Mouse (Mus musculus) lung, postnatal 0 days (tissue): ENCODE results near the gene Selenos.

Experiments
- CTCF ChIP-seq: IDR thresholded peaks from 2 replicates; pipeline ENCODE4 v1.5.1; 2016; ENCODE audit warnings: antibody characterized with exemption, mild to moderate bottlenecking
- EP300 ChIP-seq: IDR thresholded peaks from 2 replicates; pipeline ENCODE4 v1.6.1; 2016; ENCODE audit warnings: antibody characterized with exemption, mild to moderate bottlenecking, control low read depth

DNA sequence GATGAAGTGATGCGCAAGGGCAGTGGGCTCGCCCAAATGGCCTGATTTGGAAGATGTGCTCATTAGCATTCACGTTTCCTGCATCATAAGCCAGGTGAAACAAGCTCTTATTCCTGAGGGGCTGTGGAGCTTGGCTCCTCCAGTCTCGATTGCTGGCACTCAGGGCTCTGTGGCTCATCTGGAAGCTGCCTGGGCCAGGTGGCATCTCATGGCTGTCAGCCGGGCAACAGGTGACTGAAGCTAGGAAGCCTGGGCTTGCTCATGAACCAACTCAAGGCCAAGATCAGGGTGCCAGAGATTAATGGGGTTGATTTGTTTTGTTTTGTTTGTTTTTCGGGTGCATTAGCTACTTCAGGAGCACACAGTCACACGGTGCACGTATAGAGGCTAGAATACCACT, 13.2 kb downstream of the Selenos start:
- TF ChIP-seq EP300 (no peak), CTCF (no peak)
